ENCODE assay signal across 8 mouse cellular contexts in genomic region chr17:73723885-73724682, GRCm38 (mm10). TPM values are rescaled to one million over a fixed set of nuclear protein-coding genes. Genes with fewer than 3 reads are reported as not detected.
DNase-seq lines count a peak whose midpoint lies in the region; ATAC-seq and TF ChIP-seq lines count a peak whose summit lies in the region.

No protein-coding gene starts in this region.

- ATAC-seq in hindbrain, postnatal 0 days = no peak

- no peak overlapping the region for H3K4me3 ChIP-seq in hindbrain, postnatal 0 days (ENCODE audit: low read length)
- no peak overlapping the region for H3K4me3 ChIP-seq in hindbrain, embryonic 10.5 days
- H3K4me3 ChIP-seq in midbrain, embryonic 10.5 days = no peak overlapping the region

- no peaks in the 10 kb centered on the region for H3K9me3 ChIP-seq in hindbrain, postnatal 0 days (ENCODE audit: low read length)
- no peaks in the 10 kb centered on the region for H3K9me3 ChIP-seq in hindbrain, embryonic 10.5 days
- H3K9me3 ChIP-seq in midbrain, embryonic 10.5 days (replicated peaks) = no peaks in the 10 kb centered on the region

- DNase-seq in adrenal gland, adult 2 months = peak; percentile 10
- no peak for DNase-seq in adrenal gland, adult 8-10 months
- DNase-seq in hindbrain, postnatal 0 days (ENCODE audit: low spot score) = peak; percentile 72
- DNase-seq in hindbrain, embryonic 10.5 days (ENCODE audit: low spot score) = no peak
- peak; percentile 50 for DNase-seq in NIH3T3 (ENCODE audit: low read depth)
- peak; percentile 25 for DNase-seq in lung, postnatal 14 days
- DNase-seq in spleen, adult 12 weeks (ENCODE audit: low spot score) = no peak
- no peak for DNase-seq in midbrain, embryonic 10.5 days (ENCODE audit: low spot score)

- H3K27me3 ChIP-seq in hindbrain, postnatal 0 days (ENCODE audit: insufficient read depth, low read length) = no peaks in the 10 kb centered on the region
- H3K27me3 ChIP-seq in hindbrain, embryonic 10.5 days (ENCODE audit: insufficient read depth, poor library complexity, severe bottlenecking) = no peaks in the 10 kb centered on the region
- no peaks in the 10 kb centered on the region for H3K27me3 ChIP-seq in midbrain, embryonic 10.5 days (ENCODE audit: low read depth, poor library complexity, severe bottlenecking)

- no peak overlapping the region for H3K4me2 ChIP-seq in hindbrain, postnatal 0 days (ENCODE audit: low read depth, low read length)

- no peaks in the 10 kb centered on the region for H3K36me3 ChIP-seq in hindbrain, postnatal 0 days (ENCODE audit: insufficient read depth, low read length)
- H3K36me3 ChIP-seq in hindbrain, embryonic 10.5 days = no peaks in the 10 kb centered on the region
- no peaks in the 10 kb centered on the region for H3K36me3 ChIP-seq in midbrain, embryonic 10.5 days

- WGBS in hindbrain, postnatal 0 days = 58% methylated on average over 8 of the region's 8 CpGs
- WGBS in hindbrain, embryonic 10.5 days = 68% methylated on average over 8 of the region's 8 CpGs
- WGBS in midbrain, embryonic 10.5 days = 64% methylated on average over 8 of the region's 8 CpGs

- no peaks in the 10 kb centered on the region for H3K4me1 ChIP-seq in hindbrain, postnatal 0 days (ENCODE audit: insufficient read depth, low read length)
- H3K4me1 ChIP-seq in hindbrain, embryonic 10.5 days (replicated peaks) = no peaks in the 10 kb centered on the region
- H3K4me1 ChIP-seq in midbrain, embryonic 10.5 days = no peaks in the 10 kb centered on the region

- no peak overlapping the region for H3K27ac ChIP-seq in hindbrain, postnatal 0 days
- H3K27ac ChIP-seq in hindbrain, embryonic 10.5 days = no peak overlapping the region
- H3K27ac ChIP-seq in midbrain, embryonic 10.5 days (replicated peaks) = no peak overlapping the region

- TF ChIP-seq CTCF in hindbrain, postnatal 0 days (IDR thresholded peaks at IDR 0.05; ENCODE audit: low read depth) = peak; percentile 75

- no peak overlapping the region for H3K9ac ChIP-seq in hindbrain, postnatal 0 days (replicated peaks; ENCODE audit: low read length)

RNA-seq across cellular contexts. Expression of gene Galnt14, which starts 13.8 kb away (rescaled TPM):
- total RNA-seq in adrenal gland, adult 2 months (2021) = 1 to 10 TPM; 1.4 to 1.9 TPM
- 1.8 and 2.4 TPM in 2 replicates for polyA plus RNA-seq in adrenal gland, adult 2 months (2012; rRNA removed)
- 1 to 10 TPM; 2.0 to 6.9 (median 4.1) TPM for total RNA-seq in adrenal gland, adult 8-10 months (2022)
- 17.3 and 23.2 TPM in 2 replicates for total RNA-seq in hindbrain, postnatal 0 days (2014; rRNA removed)
- polyA plus RNA-seq in hindbrain, postnatal 0 days (2015; fragmentation: Nextera tagmentation; extraction: Ambion mirVana) = 15.5 and 17.1 TPM in 2 replicates
- polyA plus RNA-seq in hindbrain, embryonic 10.5 days (2016; fragmentation: Nextera tagmentation; extraction: Ambion mirVana) = 2.0 and 5.3 TPM in 2 replicates
- polyA plus RNA-seq in midbrain, embryonic 10.5 days (2016; fragmentation: Nextera tagmentation; extraction: Ambion mirVana) = 1.8 and 3.8 TPM in 2 replicates

Comparison
In these comparisons a context has a peak if more than half of its experiments do, and no peak if none do; other contexts are left out.
1. DNase-seq: peak in adrenal gland, adult 2 months (single experiment), hindbrain, postnatal 0 days (single experiment), NIH3T3 (single experiment) and lung, postnatal 14 days (single experiment); none in adrenal gland, adult 8-10 months (single experiment), hindbrain, embryonic 10.5 days (single experiment), spleen, adult 12 weeks (single experiment) and midbrain, embryonic 10.5 days (single experiment).